Mouse (Mus musculus): ENCODE data around the gene Rnf32.

The Rnf32 gene

DNA sequence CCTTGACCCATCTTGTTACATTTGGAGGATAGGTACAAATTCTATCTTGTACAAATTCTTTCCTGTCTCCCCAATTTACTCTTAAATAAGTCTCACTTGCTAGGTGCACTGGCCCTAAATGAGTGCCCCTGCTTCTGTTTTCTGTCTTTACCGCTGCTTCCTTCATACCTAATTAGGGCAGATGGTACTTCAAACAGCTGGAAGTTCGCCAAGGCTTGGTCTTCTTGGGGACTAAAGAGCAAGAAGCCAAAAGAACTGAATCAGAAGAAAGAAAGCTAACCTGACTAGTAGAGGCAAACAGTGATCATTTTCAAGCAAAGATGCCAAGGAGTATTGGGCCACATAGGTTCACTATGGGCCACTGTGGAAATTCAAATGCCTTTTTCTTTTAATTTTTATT is 77.6 kb downstream of the Rnf32 start:
- no peak for DNase-seq (ENCODE audit: low read depth, low spot score)

DNA sequence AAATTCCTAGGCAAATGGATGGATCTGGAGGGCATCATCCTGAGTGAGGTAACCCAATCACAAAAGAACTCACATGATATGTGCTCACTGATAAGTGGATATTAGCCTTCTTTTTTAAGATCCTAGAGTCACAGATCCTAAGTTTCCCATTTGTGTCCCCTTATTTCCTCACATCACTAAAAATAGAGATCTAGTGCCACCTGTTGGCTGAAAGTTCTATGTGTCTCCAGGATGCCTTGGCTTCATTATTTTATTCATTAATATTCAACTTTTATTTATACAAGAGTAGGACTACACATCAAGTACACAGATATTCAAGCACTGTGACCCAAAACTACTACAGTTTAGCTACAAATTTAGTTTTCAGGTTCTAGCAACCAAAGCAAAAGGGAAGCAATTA is 79.0 kb downstream of the Rnf32 start:
- DNase-seq (ENCODE audit: low read depth, low spot score) = peak; percentile 16
